Mouse (Mus musculus) monocyte, adult 2 months (primary cell): ENCODE results near the gene Mturn.

Experiments used
- DNase-seq, 2 experiments: peaks; one replicate each; pipeline ENCODE4 v3.0.0; 2022; ENCODE audit warnings: low spot score in 2 of 2, low read depth in 1 of 2

The Mturn gene

GRCm38 (mm10) chr6:54727416-54727815 is 46.0 kb downstream of the Mturn start:
- no peak for DNase-seq

DNA sequence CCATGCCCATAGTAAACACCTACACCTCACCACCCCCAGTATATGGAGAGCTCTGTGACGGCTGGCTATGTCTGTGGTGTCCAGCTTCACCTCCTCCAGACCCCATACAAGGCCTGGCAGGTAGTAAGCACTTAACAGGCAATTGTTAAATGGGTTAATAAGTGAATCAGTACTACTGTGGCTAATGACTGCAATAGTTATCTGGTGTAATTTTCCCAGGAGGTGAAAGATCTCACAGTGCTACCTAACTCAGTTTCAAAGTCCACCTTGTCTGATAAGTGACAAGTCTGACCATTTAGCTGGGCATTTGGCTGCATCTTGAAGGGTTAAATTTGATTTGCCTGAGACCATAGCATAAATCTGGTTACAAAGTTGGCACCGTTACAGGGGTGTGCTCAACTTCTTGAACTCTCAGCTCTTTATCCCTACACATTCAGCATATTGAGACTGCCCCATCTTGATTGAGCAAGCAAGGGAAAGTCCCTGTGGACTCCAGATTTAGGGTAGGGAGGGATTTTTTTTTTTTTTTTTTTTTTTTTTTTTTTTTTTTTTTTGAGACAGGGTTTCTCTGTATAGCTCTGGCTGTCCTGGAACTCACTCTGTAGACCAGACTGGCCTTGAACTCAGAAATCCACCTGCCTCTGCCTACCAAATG is 48.2 kb downstream of the Mturn start:
- DNase-seq = no peak

DNA sequence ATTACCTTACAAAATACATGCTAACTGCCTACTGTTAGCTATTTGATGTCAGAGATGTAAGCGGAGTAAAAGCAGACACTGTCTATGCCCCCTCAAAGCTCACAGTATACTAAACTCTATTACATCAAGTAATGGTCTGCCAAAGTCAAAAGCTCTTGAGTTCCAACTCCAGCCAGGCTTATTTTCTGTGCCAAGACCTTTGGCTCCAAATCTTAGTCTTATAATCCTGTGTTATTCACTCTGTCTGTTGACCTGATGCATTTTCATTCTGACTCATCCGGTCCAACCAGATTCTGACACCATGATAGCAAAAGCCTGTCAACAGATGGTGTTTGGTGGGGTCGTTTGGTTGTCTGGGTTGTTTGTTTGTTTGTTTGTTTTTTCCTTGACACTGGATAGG is 50.3 kb downstream of the Mturn start:
- DNase-seq = no peak

DNA sequence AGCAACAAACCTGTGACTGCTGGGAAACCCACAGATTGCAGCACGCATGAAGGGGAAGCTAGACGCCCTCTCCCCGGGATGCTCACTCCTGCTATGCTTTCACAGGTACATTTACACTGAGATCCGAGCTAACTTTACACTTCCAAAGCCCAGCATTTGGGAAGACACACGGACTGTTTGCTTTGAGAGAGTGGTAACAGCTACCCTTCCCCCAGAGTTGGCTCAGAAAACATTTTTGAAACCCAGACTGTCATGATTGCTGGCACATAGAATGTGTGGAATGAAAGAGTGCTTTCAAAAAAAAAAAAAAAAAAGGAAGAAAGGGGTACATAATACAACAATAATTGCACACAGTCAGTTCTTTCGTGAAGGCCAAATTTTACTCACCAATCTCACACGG is 51.3 kb downstream of the Mturn start:
- no peak for DNase-seq

GRCm38 (mm10) chr6:54736126-54736525 is 54.7 kb downstream of the Mturn start:
- peak; percentile 63 to 68 for DNase-seq

GRCm38 (mm10) chr6:54737255-54737654 is 55.8 kb downstream of the Mturn start:
- DNase-seq = no peak

DNA sequence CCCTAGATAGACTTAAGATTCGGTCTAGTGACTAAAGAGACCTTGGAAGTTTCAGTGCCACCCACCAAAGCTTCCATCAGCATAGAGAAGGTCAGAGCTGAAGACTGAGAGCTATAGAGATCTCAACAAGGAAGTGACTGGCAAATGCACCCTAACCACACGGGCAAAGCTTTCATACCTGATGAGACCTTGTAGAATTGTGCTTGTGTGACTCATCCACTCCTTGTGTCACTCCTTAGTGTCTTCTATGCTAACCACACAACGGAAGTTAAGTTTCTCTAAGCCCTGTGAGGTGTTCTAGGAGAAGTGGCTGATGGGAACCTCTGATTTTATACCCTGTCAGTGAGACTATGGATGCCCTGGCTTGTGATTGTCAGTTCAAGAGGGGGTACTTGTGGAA is 56.3 kb downstream of the Mturn start:
- no peak for DNase-seq

DNA sequence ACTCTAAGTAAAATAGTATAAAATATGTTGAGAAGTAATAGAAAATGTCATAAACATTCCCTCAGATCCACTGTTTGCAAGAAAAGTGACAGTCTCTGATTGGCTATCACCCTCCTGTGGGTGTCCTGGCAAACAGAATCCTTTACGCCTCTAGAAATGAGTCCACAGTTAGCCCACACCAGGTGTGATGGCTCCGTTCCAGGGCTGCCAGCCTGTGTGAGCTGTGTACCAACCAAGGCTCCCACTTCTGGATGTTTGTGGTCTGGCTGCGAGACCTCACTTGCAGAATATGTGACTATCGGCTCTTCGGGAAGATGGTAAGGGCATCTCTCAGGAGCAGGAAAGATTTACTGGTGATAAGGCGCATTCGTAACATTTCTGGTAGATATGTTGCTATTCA is 67.6 kb downstream of the Mturn start:
- no peak for DNase-seq

- DNase-seq = no peak
Observed at GRCm38 (mm10) chr6:54751621-54752020, 70.2 kb downstream of the Mturn start.

GRCm38 (mm10) chr6:54752076-54752475 is 70.7 kb downstream of the Mturn start:
- no peak for DNase-seq
